Mouse (Mus musculus) midbrain, postnatal 0 days (tissue): ENCODE measurements around the gene Vldlr. TPM values are rescaled to one million over a fixed set of nuclear protein-coding genes. Genes with fewer than 3 reads are reported as not detected.

ENCODE experiments used
- ATAC-seq: fragments of 200-750 bp; cut with Nextera tagmentation; 2 replicates; pipeline ENCODE4 v1.8.0; 2017; ENCODE audit warnings: moderate number of reproducible peaks, mild to moderate bottlenecking, moderate TSS enrichment, moderate library complexity; ENCODE audit not compliant: low FRiP score
- DNase-seq: peaks from one replicate; pipeline ENCODE4 v3.0.0-alpha.2; 2015; ENCODE audit warnings: low spot score
- H3K27ac ChIP-seq: fragments of 300-500 bp; sonication (generic); 2 replicates; pipeline ENCODE4 v1.5.1; 2014; ENCODE audit warnings: low read depth, mild to moderate bottlenecking, low read length, mixed read lengths
- H3K27me3 ChIP-seq: fragments of 300-500 bp; sonication (generic); 2 replicates; pipeline ENCODE4 v1.6.1; 2014; ENCODE audit warnings: low read length, control low read depth, mixed read lengths; ENCODE audit not compliant: insufficient read depth
- H3K36me3 ChIP-seq: fragments of 300-500 bp; sonication (generic); 2 replicates; pipeline ENCODE4 v1.6.1; 2014; ENCODE audit warnings: low read length, control low read depth, mixed read lengths; ENCODE audit not compliant: insufficient read depth
- H3K4me1 ChIP-seq: fragments of 300-500 bp; sonication (generic); 2 replicates; pipeline ENCODE4 v1.6.1; 2014; ENCODE audit warnings: mild to moderate bottlenecking, control low read depth, antibody characterized with exemption, low read length, mixed read lengths; ENCODE audit not compliant: insufficient read depth
- H3K4me2 ChIP-seq: fragments of 300-500 bp; sonication (generic); 2 replicates; pipeline ENCODE4 v1.6.1; 2014; ENCODE audit warnings: low read depth, mild to moderate bottlenecking, low read length, mixed read lengths; ENCODE audit not compliant: poor library complexity, severe bottlenecking
- H3K4me3 ChIP-seq: fragments of 300-500 bp; sonication (generic); 2 replicates; pipeline ENCODE4 v1.5.1; 2014; ENCODE audit warnings: low read depth, mild to moderate bottlenecking, low read length, moderate library complexity
- H3K9ac ChIP-seq: fragments of 300-500 bp; sonication (generic); replicated peaks from 2 replicates; pipeline ENCODE4 v1.6.1; 2014; ENCODE audit warnings: mild to moderate bottlenecking, low read length, moderate library complexity, mixed read lengths; ENCODE audit not compliant: poor library complexity, severe bottlenecking
- H3K9me3 ChIP-seq: fragments of 300-500 bp; sonication (generic); 2 replicates; pipeline ENCODE4 v1.6.1; 2016; ENCODE audit warnings: low read length, control low read depth
- CTCF ChIP-seq: IDR thresholded peaks from 2 replicates; pipeline ENCODE4 v1.5.1; 2016; ENCODE audit warnings: antibody characterized with exemption, mild to moderate bottlenecking
- WGBS: fragments of 180-500 bp; shearing (Covaris S2); extraction: QIAGEN DNeasy Blood & Tissue Kit; methylation state at CpG from one replicate; pipeline ENCODE4 v1.1.7; 2014; 5-methylcytosine and 5-hydroxymethylcytosine counted together
- polyA plus RNA-seq: library from polyadenylated mRNA; unstranded; fragments of >200 nt; fragmentation: Nextera tagmentation; extraction: Ambion mirVana; gene quantifications from 2 replicates; pipeline ENCODE4 v1.2.1, GENCODE M21; 2015
- total RNA-seq: library from RNA; depleted of rRNA; stranded (reverse); fragments of >200 nt; gene quantifications from 2 replicates; pipeline ENCODE4 v1.2.3, GENCODE M21; 2014

Vldlr gene
- total and polyA plus RNA-seq, 2 experiments from 2014 or later: 35.9 to 49.0 TPM

- Histone ChIP-seq H3K27me3 (no peaks in the 10 kb centered on the region), H3K4me2 (no peak overlapping the region), H3K4me1 (no peaks in the 10 kb centered on the region), H3K36me3 (no peaks in the 10 kb centered on the region), H3K9me3 (no peaks in the 10 kb centered on the region), H3K4me3 (no peak overlapping the region), H3K27ac (no peak overlapping the region), H3K9ac (no peak overlapping the region)
- peak; percentile 70 for DNase-seq
- TF ChIP-seq CTCF: no peak
- 71% methylated on average over 18 of the region's 18 CpGs for WGBS
- ATAC-seq: no peak
These were observed 35.7 kb upstream of the Vldlr start for GRCm38 (mm10) chr19:27180351-27181122.

- Histone ChIP-seq H3K36me3 (no peaks in the 10 kb centered on the region), H3K27me3 (no peaks in the 10 kb centered on the region), H3K4me2 (no peak overlapping the region), H3K9ac (no peak overlapping the region), H3K4me3 (no peak overlapping the region), H3K27ac (no peak overlapping the region), H3K9me3 (no peaks in the 10 kb centered on the region), H3K4me1 (no peaks in the 10 kb centered on the region)
- no peak for TF ChIP-seq CTCF
- 75% methylated on average over 7 of the region's 7 CpGs for WGBS
- ATAC-seq (no peak), DNase-seq (no peak)
These were observed 32.8 kb upstream of the Vldlr start for GRCm38 (mm10) chr19:27183511-27183910.

- 55% methylated on average over 9 of the region's 9 CpGs for WGBS
- Histone ChIP-seq H3K4me2 (no peak overlapping the region), H3K4me3 (no peak overlapping the region), H3K9me3 (no peaks in the 10 kb centered on the region), H3K9ac (no peak overlapping the region), H3K36me3 (no peaks in the 10 kb centered on the region), H3K27ac (no peak overlapping the region), H3K27me3 (no peaks in the 10 kb centered on the region), H3K4me1 (no peaks in the 10 kb centered on the region)
- DNase-seq (no peak), ATAC-seq (no peak)
- TF ChIP-seq CTCF: no peak
These were observed 12.5 kb upstream of the Vldlr start for GRCm38 (mm10) chr19:27203711-27204238.

- Histone ChIP-seq H3K27ac (no peak overlapping the region), H3K27me3 (no peaks in the 10 kb centered on the region), H3K9ac (no peak overlapping the region), H3K36me3 (no peaks in the 10 kb centered on the region), H3K9me3 (no peaks in the 10 kb centered on the region), H3K4me2 (no peak overlapping the region), H3K4me1 (peaks cover 9% of the 10 kb centered on the region; the same call in 1 of the 2 replicates), H3K4me3 (no peak overlapping the region)
- DNase-seq: peak; percentile 57
- TF ChIP-seq CTCF: no peak
- ATAC-seq: no peak
- WGBS: 50% methylated on average over 2 of the region's 2 CpGs
These were observed 5.3 kb upstream of the Vldlr start for GRCm38 (mm10) chr19:27210991-27211390.

GRCm38 (mm10) chr19:27215596-27215995 is 688 bp upstream of the Vldlr start:
- 0 out of 2 replicates have a peak overlapping the region, but pooled peaks have one; percentile 32 for H3K27ac ChIP-seq
- peak overlapping the region; percentile 87; the same call in 1 of the 2 replicates for H3K4me3 ChIP-seq
- peaks cover 11% of the 10 kb centered on the region; the same call in 1 of the 2 replicates for H3K4me1 ChIP-seq
- H3K27me3 ChIP-seq: no peaks in the 10 kb centered on the region
- no peak for ATAC-seq
- peak overlapping the region; percentile 87 for H3K4me2 ChIP-seq
- H3K9me3 ChIP-seq: no peaks in the 10 kb centered on the region
- no peaks in the 10 kb centered on the region for H3K36me3 ChIP-seq
- no peak for TF ChIP-seq CTCF
- 58% methylated on average over 4 of the region's 4 CpGs for WGBS
- no peak for DNase-seq
- no peak overlapping the region for H3K9ac ChIP-seq

- Histone ChIP-seq H3K27ac (peak overlapping the region; percentile 87), H3K9me3 (no peaks in the 10 kb centered on the region), H3K4me3 (peak overlapping the region; percentile 87), H3K4me2 (peak overlapping the region; percentile 87), H3K36me3 (no peaks in the 10 kb centered on the region), H3K9ac (peak overlapping the region; percentile 89), H3K4me1 (peaks cover 11% of the 10 kb centered on the region; the same call in 1 of the 2 replicates), H3K27me3 (no peaks in the 10 kb centered on the region)
- ATAC-seq (peak; percentile 83), DNase-seq (peak; percentile 82)
- peak; percentile 65 for TF ChIP-seq CTCF
- 1% methylated on average over 48 of the region's 62 CpGs for WGBS
These were observed 601 bp downstream of the Vldlr start for GRCm38 (mm10) chr19:27216767-27217403.
